17 mouse cellular contexts compared by ENCODE assay signal in genomic region chr12:70695162-70695561, GRCm38 (mm10).
A peak's percentile ranks its signal among the peaks of the same experiment; 100 is the strongest.
DNase-seq lines count a peak whose midpoint lies in the region; ATAC-seq and TF ChIP-seq lines count a peak whose summit lies in the region.
"Had no signal": no experiment of that assay in that cellular context is flagged by ENCODE, and none has a peak within 500 bp of the region (broad histone marks: within the 10 kb centered on the region; RNA-seq: fewer than 3 reads in every experiment).

No protein-coding gene starts in this region.

- 85% methylated on average over 5 of the region's 5 CpGs for WGBS in heart, embryonic 10.5 days
- WGBS in hindbrain, postnatal 0 days: 70% methylated on average over 5 of the region's 5 CpGs

- no peaks in the 10 kb centered on the region for H3K79me2 ChIP-seq in myocyte (ENCODE audit: control insufficient read depth, insufficient read depth)

- no peaks in the 10 kb centered on the region for H3K36me3 ChIP-seq in heart, embryonic 10.5 days
- H3K36me3 ChIP-seq in myocyte (ENCODE audit: control insufficient read depth, insufficient read depth): no peaks in the 10 kb centered on the region
- no peaks in the 10 kb centered on the region for H3K36me3 ChIP-seq in hindbrain, postnatal 0 days (ENCODE audit: insufficient read depth, low read length)
- H3K36me3 ChIP-seq: hindbrain, embryonic 12.5 days; limb, embryonic 10.5 days had no signal

- no peak overlapping the region for H3K27ac ChIP-seq in heart, embryonic 10.5 days
- H3K27ac ChIP-seq in hindbrain, postnatal 0 days: no peak overlapping the region
- H3K27ac ChIP-seq: hindbrain, embryonic 12.5 days; limb, embryonic 10.5 days; liver, embryonic 14.5 days had no signal

- H3ac ChIP-seq in myocyte (ENCODE audit: control insufficient read depth, insufficient read length): no peak overlapping the region

- TF ChIP-seq POLR2A in myocyte (IDR thresholded peaks at IDR 0.05; ENCODE audit: insufficient read length, low read depth): no peak

- ATAC-seq in cerebellum, adult (ENCODE audit: insufficient number of reproducible peaks, low FRiP score, low TSS enrichment): no peak
- ATAC-seq in hindbrain, postnatal 0 days: no peak
- ATAC-seq: intestine, postnatal 0 days had no signal

- H3K27me3 ChIP-seq in heart, embryonic 10.5 days (ENCODE audit: insufficient read depth, poor library complexity, severe bottlenecking): no peaks in the 10 kb centered on the region
- no peaks in the 10 kb centered on the region for H3K27me3 ChIP-seq in myocyte (ENCODE audit: control insufficient read depth, insufficient read depth, insufficient read length)
- no peaks in the 10 kb centered on the region for H3K27me3 ChIP-seq in hindbrain, postnatal 0 days (ENCODE audit: insufficient read depth, low read length)
- H3K27me3 ChIP-seq: hindbrain, embryonic 12.5 days had no signal

- peaks cover 6% of the 10 kb centered on the region; the same call in 1 of the 2 replicates for H3K4me1 ChIP-seq in heart, embryonic 10.5 days
- H3K4me1 ChIP-seq in hindbrain, postnatal 0 days (ENCODE audit: insufficient read depth, low read length): no peaks in the 10 kb centered on the region
- H3K4me1 ChIP-seq: hindbrain, embryonic 12.5 days; limb, embryonic 10.5 days had no signal

- DNase-seq in heart, adult 8-10 months (ENCODE audit: low spot score): peak; percentile 33
- no peak for DNase-seq in heart, embryonic 10.5 days (ENCODE audit: low spot score)
- peak; percentile 30 for DNase-seq in MN1 (ENCODE audit: low spot score)
- peak; percentile 80 for DNase-seq in fibroblast of lung, adult 2 months (ENCODE audit: low read depth)
- no peak for DNase-seq in urinary bladder, postnatal 10 days (ENCODE audit: low spot score)
- DNase-seq in hindbrain, postnatal 0 days (ENCODE audit: low spot score): no peak
- DNase-seq: cerebellum, adult 9-10 months; kidney, postnatal 14 days; lung, postnatal 36 days; thymus, postnatal 25 days had no signal

- TF ChIP-seq CTCF in hindbrain, postnatal 0 days (IDR thresholded peaks at IDR 0.05; ENCODE audit: low read depth): no peak

- no peaks in the 10 kb centered on the region for H3K9me3 ChIP-seq in heart, embryonic 10.5 days
- no peaks in the 10 kb centered on the region for H3K9me3 ChIP-seq in hindbrain, postnatal 0 days (ENCODE audit: low read length)
- H3K9me3 ChIP-seq: hindbrain, embryonic 12.5 days; limb, embryonic 10.5 days had no signal

- no peak overlapping the region for H3K4me3 ChIP-seq in heart, embryonic 10.5 days
- H3K4me3 ChIP-seq in myocyte: no peak overlapping the region
- no peak overlapping the region for H3K4me3 ChIP-seq in hindbrain, postnatal 0 days (ENCODE audit: low read length)
- H3K4me3 ChIP-seq: erythroblast, embryonic 14.5 days; hindbrain, embryonic 12.5 days; limb, embryonic 10.5 days had no signal

- no peak overlapping the region for H3K9ac ChIP-seq in hindbrain, postnatal 0 days (replicated peaks; ENCODE audit: low read length)
- H3K9ac ChIP-seq: hindbrain, embryonic 12.5 days; liver, embryonic 14.5 days had no signal

- peak overlapping the region; percentile 74 for H3K4me2 ChIP-seq in myocyte (ENCODE audit: low read depth)
- H3K4me2 ChIP-seq in hindbrain, postnatal 0 days (ENCODE audit: low read depth, low read length): no peak overlapping the region
- H3K4me2 ChIP-seq: hindbrain, embryonic 12.5 days had no signal

TF ChIP-seq in myocyte, 11 proteins besides CTCF, POLR2A, EP300 and RAD21:
- TF ChIP-seq MAX (IDR thresholded peaks at IDR 0.05; ENCODE audit: low read depth): peak; percentile 10
- peak; percentile 84 for TF ChIP-seq USF1 (IDR thresholded peaks at IDR 0.05; ENCODE audit: low read depth)
- TF ChIP-seq POLR2AphosphoS2 (IDR thresholded peaks at IDR 0.05; ENCODE audit: insufficient read length, low read depth): no peak
- TF ChIP-seq TCF12 (IDR thresholded peaks at IDR 0.05; ENCODE audit: insufficient read depth, poor library complexity, severe bottlenecking): no peak
- peak; percentile 53; the same call in 1 of the 2 replicates for TF ChIP-seq CEBPB (IDR thresholded peaks at IDR 0.05; ENCODE audit: insufficient read depth, poor library complexity, severe bottlenecking)
- TF ChIP-seq E2F4 (IDR thresholded peaks at IDR 0.05; ENCODE audit: insufficient read depth): no peak
- TF ChIP-seq SRF (IDR thresholded peaks at IDR 0.05; ENCODE audit: control insufficient read depth, insufficient read length, low read depth): no peak
- no peak for TF ChIP-seq REST (IDR thresholded peaks at IDR 0.05; ENCODE audit: insufficient read depth, insufficient read length)

Comparison
In these comparisons a context has a peak if more than half of its experiments do, and no peak if none do; other contexts are left out.
1. DNase-seq: peak in heart, adult 8-10 months (single experiment), MN1 (single experiment) and fibroblast of lung, adult 2 months (single experiment); none in heart, embryonic 10.5 days (single experiment), urinary bladder, postnatal 10 days (single experiment) and hindbrain, postnatal 0 days (single experiment).